Mouse (Mus musculus) hindbrain, embryonic 11.5 days (tissue): ENCODE measurements around the gene Atg13. TPM values are rescaled to one million over a fixed set of nuclear protein-coding genes. Genes with fewer than 3 reads are reported as not detected.

Source experiments
- ATAC-seq: fragments of 200-750 bp; cut with Nextera tagmentation; 2 replicates; pipeline ENCODE4 v1.8.0; 2017; ENCODE audit warnings: mild to moderate bottlenecking, moderate TSS enrichment, moderate library complexity; ENCODE audit not compliant: low FRiP score
- DNase-seq: peaks from one replicate; pipeline ENCODE4 v3.0.0-alpha.2; 2015; ENCODE audit warnings: low spot score
- H3K27ac ChIP-seq: fragments of 300-500 bp; sonication (generic); 2 replicates; pipeline ENCODE4 v1.5.1; 2014; ENCODE audit warnings: mild to moderate bottlenecking, low read depth, low read length
- H3K27me3 ChIP-seq: fragments of 300-500 bp; sonication (generic); 2 replicates; pipeline ENCODE4 v1.6.1; 2014; ENCODE audit warnings: mild to moderate bottlenecking, low read length, moderate library complexity, mixed read lengths; ENCODE audit not compliant: control insufficient read depth, insufficient read depth
- H3K36me3 ChIP-seq: fragments of 300-500 bp; sonication (generic); 2 replicates; pipeline ENCODE4 v1.6.1; 2014; ENCODE audit warnings: mild to moderate bottlenecking, low read length, moderate library complexity, mixed read lengths; ENCODE audit not compliant: control insufficient read depth, insufficient read depth
- H3K4me1 ChIP-seq: fragments of 300-500 bp; sonication (generic); replicated peaks from 2 replicates; pipeline ENCODE4 v1.6.1; 2014; ENCODE audit warnings: low read length, mixed read lengths; ENCODE audit not compliant: control insufficient read depth, insufficient read depth
- H3K4me2 ChIP-seq: fragments of 300-500 bp; sonication (generic); replicated peaks from 2 replicates; pipeline ENCODE4 v1.6.1; 2014; ENCODE audit warnings: mild to moderate bottlenecking, low read depth, low read length
- H3K4me3 ChIP-seq: fragments of 300-500 bp; sonication (generic); 2 replicates; pipeline ENCODE4 v1.5.1; 2014; ENCODE audit warnings: low read depth, low read length
- H3K9ac ChIP-seq: fragments of 300-500 bp; sonication (generic); 2 replicates; pipeline ENCODE4 v1.6.1; 2014; ENCODE audit warnings: low read depth, low read length
- H3K9me3 ChIP-seq: fragments of 300-500 bp; sonication (generic); 2 replicates; pipeline ENCODE4 v1.6.1; 2016; ENCODE audit warnings: low read length; ENCODE audit not compliant: control insufficient read depth
- WGBS: fragments of 180-500 bp; shearing (Covaris S2); extraction: QIAGEN DNeasy Blood & Tissue Kit; methylation state at CpG from one replicate; pipeline ENCODE4 v1.1.7; 2014; 5-methylcytosine and 5-hydroxymethylcytosine counted together
- polyA plus RNA-seq: library from polyadenylated mRNA; unstranded; fragments of >200 nt; fragmentation: Nextera tagmentation; extraction: Ambion mirVana; gene quantifications from 2 replicates; pipeline ENCODE4 v1.2.1, GENCODE M21; 2014

Atg13 gene
- polyA plus RNA-seq, 1 experiment from 2014 or later: 31.9 TPM

GRCm38 (mm10) chr2:91649152-91649551 is 61.2 kb downstream of the Atg13 start:
- 5% methylated on average over 15 of the region's 15 CpGs for WGBS
- no peak for DNase-seq

GRCm38 (mm10) chr2:91646733-91647132 is 63.6 kb downstream of the Atg13 start:
- Histone ChIP-seq H3K9ac (no peak overlapping the region), H3K9me3 (no peaks in the 10 kb centered on the region), H3K4me1 (0 out of 2 replicates have a peak, but pooled peaks cover 2% of the 10 kb centered on the region), H3K4me3 (no peak overlapping the region), H3K27me3 (no peaks in the 10 kb centered on the region), H3K4me2 (no peak overlapping the region), H3K27ac (no peak overlapping the region), H3K36me3 (peaks cover 19% of the 10 kb centered on the region)
- 14% methylated on average over 1 of the region's 1 CpGs for WGBS
- ATAC-seq (no peak), DNase-seq (peak; percentile 81)

More at GRCm38 (mm10) chr2:91649152-91649551, 61.2 kb downstream of the Atg13 start:
- peak; percentile 28; the same call in 1 of the 2 replicates for ATAC-seq
- peak overlapping the region; percentile 91 for H3K9ac ChIP-seq
- peaks cover 15% of the 10 kb centered on the region for H3K36me3 ChIP-seq
- H3K4me1 ChIP-seq: 0 out of 2 replicates have a peak, but pooled peaks cover 2% of the 10 kb centered on the region
- H3K27me3 ChIP-seq: no peaks in the 10 kb centered on the region
- peak overlapping the region; percentile 78 for H3K27ac ChIP-seq
- H3K4me3 ChIP-seq: peak overlapping the region; percentile 75
- peak overlapping the region; percentile 97 for H3K4me2 ChIP-seq
- H3K9me3 ChIP-seq: no peaks in the 10 kb centered on the region

GRCm38 (mm10) chr2:91645811-91646210 is 64.6 kb downstream of the Atg13 start:
- no peaks in the 10 kb centered on the region for H3K9me3 ChIP-seq
- DNase-seq (no peak), ATAC-seq (no peak)
- no peaks in the 10 kb centered on the region for H3K4me1 ChIP-seq
- no peak overlapping the region for H3K4me3 ChIP-seq
- peaks cover 19% of the 10 kb centered on the region for H3K36me3 ChIP-seq
- 93% methylated on average over 11 of the region's 11 CpGs for WGBS
- no peak overlapping the region for H3K9ac ChIP-seq
- no peak overlapping the region for H3K4me2 ChIP-seq
- H3K27ac ChIP-seq: no peak overlapping the region
- H3K27me3 ChIP-seq: no peaks in the 10 kb centered on the region

- Histone ChIP-seq H3K36me3 (peaks cover 19% of the 10 kb centered on the region), H3K27ac (no peak overlapping the region)
- ATAC-seq: no peak
Observed at GRCm38 (mm10) chr2:91645354-91645753, 65.0 kb downstream of the Atg13 start.

GRCm38 (mm10) chr2:91644021-91644420 is 66.4 kb downstream of the Atg13 start:
- Histone ChIP-seq H3K4me1 (no peaks in the 10 kb centered on the region), H3K9me3 (no peaks in the 10 kb centered on the region), H3K9ac (no peak overlapping the region), H3K36me3 (peaks cover 19% of the 10 kb centered on the region), H3K27ac (no peak overlapping the region), H3K27me3 (no peaks in the 10 kb centered on the region), H3K4me3 (no peak overlapping the region), H3K4me2 (no peak overlapping the region)
- no peak for DNase-seq
- no peak for ATAC-seq
- WGBS: 95% methylated on average over 11 of the region's 11 CpGs

More at GRCm38 (mm10) chr2:91645354-91645753, 65.0 kb downstream of the Atg13 start:
- no peak overlapping the region for H3K9ac ChIP-seq
- no peak overlapping the region for H3K4me3 ChIP-seq
- no peak for DNase-seq
- H3K9me3 ChIP-seq: no peaks in the 10 kb centered on the region
- no peaks in the 10 kb centered on the region for H3K4me1 ChIP-seq
- 97% methylated on average over 15 of the region's 15 CpGs for WGBS
- no peak overlapping the region for H3K4me2 ChIP-seq
- no peaks in the 10 kb centered on the region for H3K27me3 ChIP-seq

- 94% methylated on average over 2 of the region's 2 CpGs for WGBS
- H3K4me2 ChIP-seq: no peak overlapping the region
- H3K4me3 ChIP-seq: no peak overlapping the region
- no peaks in the 10 kb centered on the region for H3K27me3 ChIP-seq
- DNase-seq (no peak), ATAC-seq (no peak)
- no peaks in the 10 kb centered on the region for H3K4me1 ChIP-seq
- H3K9ac ChIP-seq: no peak overlapping the region
- peaks cover 19% of the 10 kb centered on the region for H3K36me3 ChIP-seq
- no peaks in the 10 kb centered on the region for H3K9me3 ChIP-seq
- no peak overlapping the region for H3K27ac ChIP-seq
Observed at GRCm38 (mm10) chr2:91642825-91643415, 67.5 kb downstream of the Atg13 start.

- 0 out of 2 replicates have a peak, but pooled peaks cover 3% of the 10 kb centered on the region for H3K36me3 ChIP-seq
- H3K4me1 ChIP-seq: no peaks in the 10 kb centered on the region
- H3K4me3 ChIP-seq: no peak overlapping the region
- H3K9ac ChIP-seq: no peak overlapping the region
- DNase-seq (no peak), ATAC-seq (no peak)
- H3K9me3 ChIP-seq: no peaks in the 10 kb centered on the region
- 82% methylated on average over 6 of the region's 6 CpGs for WGBS
- H3K27me3 ChIP-seq: no peaks in the 10 kb centered on the region
- H3K27ac ChIP-seq: no peak overlapping the region
- H3K4me2 ChIP-seq: no peak overlapping the region
Observed at GRCm38 (mm10) chr2:91638931-91639330, 71.4 kb downstream of the Atg13 start.

GRCm38 (mm10) chr2:91636727-91637338 is 73.5 kb downstream of the Atg13 start:
- no peaks in the 10 kb centered on the region for H3K27me3 ChIP-seq
- ATAC-seq (no peak), DNase-seq (no peak)
- H3K9me3 ChIP-seq: no peaks in the 10 kb centered on the region
- WGBS: 79% methylated on average over 5 of the region's 5 CpGs
- no peaks in the 10 kb centered on the region for H3K36me3 ChIP-seq
- H3K4me3 ChIP-seq: no peak overlapping the region
- H3K4me1 ChIP-seq: no peaks in the 10 kb centered on the region
- H3K27ac ChIP-seq: no peak overlapping the region
- no peak overlapping the region for H3K9ac ChIP-seq
- no peak overlapping the region for H3K4me2 ChIP-seq

- no peak within 1 kb of the TSS for H3K9ac ChIP-seq
- no peak for ATAC-seq
Observed at GRCm38 (mm10) chr2:91636229-91636628, 74.1 kb downstream of the Atg13 start, which contains the start of gene F2. F2 (minus strand) TSS chr2:91636414.

More at GRCm38 (mm10) chr2:91636229-91636628, 74.1 kb downstream of the Atg13 start, which contains the start of gene F2:
- 84% methylated on average over 8 of the region's 8 CpGs for WGBS
- Histone ChIP-seq H3K4me1 (no peaks in the 10 kb centered on the region), H3K4me2 (no peak within 1 kb of the TSS), H3K4me3 (no peak within 1 kb of the TSS), H3K9me3 (no peaks in the 10 kb centered on the region), H3K36me3 (no peaks in the 10 kb centered on the region), H3K27me3 (no peaks in the 10 kb centered on the region), H3K27ac (no peak within 1 kb of the TSS)
- no peak for DNase-seq
